Mouse (Mus musculus) CD4-positive helper T cell, adult 2 months (primary cell): ENCODE results near the gene Olfr652.
A peak's percentile ranks its signal among the peaks of the same experiment; 100 is the strongest.

Experiments
- DNase-seq: peaks from one replicate; pipeline ENCODE4 v3.0.0-alpha.2; 2012; ENCODE audit warnings: low read depth, missing footprints, low spot score

The Olfr652 gene

GRCm38 (mm10) chr7:104560601-104561000 is at the start of gene Olfr652:
TSS of gene Olfr652 (plus strand) at chr7:104560901.
- no peak for DNase-seq

- DNase-seq, result no peak
These were observed 10.9 kb upstream of the Olfr652 start, which contains the start of gene Olfr651 for GRCm38 (mm10) chr7:104549833-104550232. TSS of gene Olfr651 (plus strand) at chr7:104550133.

- no peak for DNase-seq
These were observed 8.0 kb upstream of the Olfr652 start for GRCm38 (mm10) chr7:104552700-104553099.

- no peak for DNase-seq
These were observed 16.3 kb downstream of the Olfr652 start, which contains the start of gene Olfr653 for GRCm38 (mm10) chr7:104577014-104577413. TSS of gene Olfr653 (plus strand) at chr7:104577314.

GRCm38 (mm10) chr7:104580846-104581245 is 20.1 kb downstream of the Olfr652 start:
- no peak for DNase-seq

GRCm38 (mm10) chr7:104581429-104581828 is 20.7 kb downstream of the Olfr652 start:
- DNase-seq, result no peak

- DNase-seq, result no peak
These were observed 26.0 kb downstream of the Olfr652 start, which contains the start of gene Olfr654 for GRCm38 (mm10) chr7:104586725-104587124. TSS of gene Olfr654 (plus strand) at chr7:104587025.

- DNase-seq, result no peak
These were observed 27.6 kb downstream of the Olfr652 start for GRCm38 (mm10) chr7:104588274-104588673.

GRCm38 (mm10) chr7:104601679-104602078 is 41.0 kb downstream of the Olfr652 start, which contains the start of gene Olfr655:
TSS of gene Olfr655 (minus strand) at chr7:104601779.
- no peak for DNase-seq

- DNase-seq, result peak; percentile 66
These were observed 42.5 kb downstream of the Olfr652 start for GRCm38 (mm10) chr7:104603173-104603572.

- no peak for DNase-seq
These were observed 44.0 kb downstream of the Olfr652 start for GRCm38 (mm10) chr7:104604727-104605126.

GRCm38 (mm10) chr7:104613655-104614054 is 53.0 kb downstream of the Olfr652 start, which contains the start of gene Olfr656:
TSS of gene Olfr656 (plus strand) at chr7:104613955.
- DNase-seq, result no peak
